Mouse (Mus musculus) hindbrain, postnatal 0 days (tissue): ENCODE data around the gene Zdhhc6. TPM values are rescaled to one million over a fixed set of nuclear protein-coding genes. Genes with fewer than 3 reads are reported as not detected.

Experiments
- ATAC-seq: fragments of 200-750 bp; cut with Nextera tagmentation; 2 replicates; pipeline ENCODE4 v1.8.0; 2017; ENCODE audit warnings: mild to moderate bottlenecking, moderate TSS enrichment, moderate library complexity
- DNase-seq: peaks from one replicate; pipeline ENCODE4 v3.0.0-alpha.2; 2015; ENCODE audit warnings: low spot score
- H3K27ac ChIP-seq: fragments of 300-500 bp; sonication (generic); 2 replicates; pipeline ENCODE4 v1.5.1; 2014; ENCODE audit warnings: mild to moderate bottlenecking
- H3K27me3 ChIP-seq: fragments of 300-500 bp; sonication (generic); 2 replicates; pipeline ENCODE4 v1.6.1; 2014; ENCODE audit warnings: low read length, mixed read lengths; ENCODE audit not compliant: insufficient read depth
- H3K36me3 ChIP-seq: fragments of 300-500 bp; sonication (generic); 2 replicates; pipeline ENCODE4 v1.6.1; 2014; ENCODE audit warnings: low read length, mixed read lengths; ENCODE audit not compliant: insufficient read depth
- H3K4me1 ChIP-seq: fragments of 300-500 bp; sonication (generic); 2 replicates; pipeline ENCODE4 v1.6.1; 2014; ENCODE audit warnings: antibody characterized with exemption, low read length, mixed read lengths; ENCODE audit not compliant: insufficient read depth
- H3K4me2 ChIP-seq: fragments of 300-500 bp; sonication (generic); 2 replicates; pipeline ENCODE4 v1.6.1; 2014; ENCODE audit warnings: low read depth, mild to moderate bottlenecking, low read length, moderate library complexity, mixed read lengths
- H3K4me3 ChIP-seq: fragments of 300-500 bp; sonication (generic); 2 replicates; pipeline ENCODE4 v1.5.1; 2014; ENCODE audit warnings: low read length
- H3K9ac ChIP-seq: fragments of 300-500 bp; sonication (generic); replicated peaks from 2 replicates; pipeline ENCODE4 v1.6.1; 2014; ENCODE audit warnings: mild to moderate bottlenecking, low read length, moderate library complexity, mixed read lengths
- H3K9me3 ChIP-seq: fragments of 300-500 bp; sonication (generic); 2 replicates; pipeline ENCODE4 v1.6.1; 2016; ENCODE audit warnings: low read length, mixed read lengths
- CTCF ChIP-seq: IDR thresholded peaks from 2 replicates; pipeline ENCODE4 v1.5.1; 2016; ENCODE audit warnings: antibody characterized with exemption, control low read depth, low read depth
- WGBS: fragments of 180-500 bp; shearing (Covaris S2); extraction: QIAGEN DNeasy Blood & Tissue Kit; methylation state at CpG from one replicate; pipeline ENCODE4 v1.1.7; 2014; 5-methylcytosine and 5-hydroxymethylcytosine counted together
- polyA plus RNA-seq: library from polyadenylated mRNA; unstranded; fragments of >200 nt; fragmentation: Nextera tagmentation; extraction: Ambion mirVana; gene quantifications from 2 replicates; pipeline ENCODE4 v1.2.1, GENCODE M21; 2015
- total RNA-seq: library from RNA; depleted of rRNA; stranded (reverse); fragments of >200 nt; gene quantifications from 2 replicates; pipeline ENCODE4 v1.2.3, GENCODE M21; 2014; rRNA removed

Zdhhc6 gene
- total and polyA plus RNA-seq, 2 experiments from 2014 or later: 38.3 to 56.8 TPM

- 74% methylated on average over 10 of the region's 10 CpGs for WGBS
- ATAC-seq: no peak
- H3K27ac ChIP-seq: no peak overlapping the region
- H3K4me1 ChIP-seq: no peaks in the 10 kb centered on the region
- no peak for DNase-seq
- TF ChIP-seq CTCF: no peak
- H3K36me3 ChIP-seq: no peaks in the 10 kb centered on the region
- H3K4me2 ChIP-seq: no peak overlapping the region
- no peak overlapping the region for H3K4me3 ChIP-seq
- no peaks in the 10 kb centered on the region for H3K9me3 ChIP-seq
- no peak overlapping the region for H3K9ac ChIP-seq
- H3K27me3 ChIP-seq: no peaks in the 10 kb centered on the region
These were observed 84.8 kb downstream of the Zdhhc6 start for GRCm38 (mm10) chr19:55231081-55231480.

- peak; percentile 31 for TF ChIP-seq CTCF
- Histone ChIP-seq H3K27ac (no peak overlapping the region), H3K9ac (no peak overlapping the region), H3K9me3 (no peaks in the 10 kb centered on the region), H3K4me1 (no peaks in the 10 kb centered on the region), H3K4me2 (no peak overlapping the region), H3K27me3 (no peaks in the 10 kb centered on the region), H3K4me3 (no peak overlapping the region), H3K36me3 (no peaks in the 10 kb centered on the region)
- no peak for ATAC-seq
- 84% methylated on average over 7 of the region's 7 CpGs for WGBS
- DNase-seq: no peak
These were observed 88.7 kb downstream of the Zdhhc6 start for GRCm38 (mm10) chr19:55227135-55227534.

GRCm38 (mm10) chr19:55226621-55227020 is 89.2 kb downstream of the Zdhhc6 start:
- H3K9me3 ChIP-seq: no peaks in the 10 kb centered on the region

GRCm38 (mm10) chr19:55222268-55222667 is 93.6 kb downstream of the Zdhhc6 start:
- H3K4me1 ChIP-seq: peaks cover 4% of the 10 kb centered on the region; the same call in 1 of the 2 replicates
- H3K9me3 ChIP-seq: no peaks in the 10 kb centered on the region
- no peaks in the 10 kb centered on the region for H3K36me3 ChIP-seq
- H3K4me2 ChIP-seq: no peak overlapping the region
- ATAC-seq (no peak), DNase-seq (no peak)
- H3K27ac ChIP-seq: no peak overlapping the region
- H3K4me3 ChIP-seq: no peak overlapping the region
- TF ChIP-seq CTCF: no peak
- H3K9ac ChIP-seq: no peak overlapping the region
- 91% methylated on average over 9 of the region's 9 CpGs for WGBS
- no peaks in the 10 kb centered on the region for H3K27me3 ChIP-seq

More at GRCm38 (mm10) chr19:55226621-55227020, 89.2 kb downstream of the Zdhhc6 start:
- Histone ChIP-seq H3K4me3 (no peak overlapping the region), H3K9ac (no peak overlapping the region), H3K4me1 (no peaks in the 10 kb centered on the region), H3K27ac (no peak overlapping the region), H3K4me2 (no peak overlapping the region), H3K36me3 (no peaks in the 10 kb centered on the region), H3K27me3 (no peaks in the 10 kb centered on the region)
- DNase-seq (no peak), ATAC-seq (no peak)
- no peak for TF ChIP-seq CTCF
- WGBS: 55% methylated on average over 5 of the region's 5 CpGs

Other genes starting within 250 kb of the Zdhhc6 start
- gene Gpam, start 188.8 kb downstream of the Zdhhc6 start, total RNA-seq: 84.2 and 85.1 TPM in 2 replicates
- gene Gpam, start 188.8 kb downstream of the Zdhhc6 start, polyA plus RNA-seq: 20.7 and 20.9 TPM in 2 replicates
- 0.10 TPM in 1 of 2 replicates, not detected in the other for gene Tectb, start 135.3 kb downstream of the Zdhhc6 start, total RNA-seq
- gene Tectb, start 135.3 kb downstream of the Zdhhc6 start, polyA plus RNA-seq: 0.10 and 0.13 TPM in 2 replicates
- not detected in 2 replicates for gene Gucy2g, start 74.8 kb downstream of the Zdhhc6 start, total RNA-seq
- 0.09 and 0.10 TPM in 2 replicates for gene Gucy2g, start 74.8 kb downstream of the Zdhhc6 start, polyA plus RNA-seq
- gene Acsl5, start 64.1 kb downstream of the Zdhhc6 start, total RNA-seq: 12.3 and 13.2 TPM in 2 replicates
- gene Acsl5, start 64.1 kb downstream of the Zdhhc6 start, polyA plus RNA-seq: 15.6 and 19.1 TPM in 2 replicates
- gene Vti1a, start 263 bp upstream of the Zdhhc6 start, total RNA-seq: 37.6 and 43.1 TPM in 2 replicates
- gene Vti1a, start 263 bp upstream of the Zdhhc6 start, polyA plus RNA-seq: 25.7 and 28.2 TPM in 2 replicates